Mouse (Mus musculus) heart, embryonic 12.5 days (tissue): ENCODE results near the gene Gramd1b. TPM values are rescaled to one million over a fixed set of nuclear protein-coding genes. Genes with fewer than 3 reads are reported as not detected.

ENCODE experiments used
- ATAC-seq: fragments of 200-750 bp; cut with Nextera tagmentation; 2 replicates; pipeline ENCODE4 v1.8.0; 2017; ENCODE audit warnings: moderate TSS enrichment, moderate library complexity; ENCODE audit not compliant: insufficient number of reproducible peaks, low FRiP score
- H3K27ac ChIP-seq: fragments of 300-500 bp; sonication (generic); 2 replicates; pipeline ENCODE4 v1.5.1; 2016; ENCODE audit warnings: mild to moderate bottlenecking, moderate library complexity; ENCODE audit not compliant: poor library complexity, severe bottlenecking
- H3K27me3 ChIP-seq: fragments of 300-500 bp; sonication (generic); replicated peaks from 2 replicates; pipeline ENCODE4 v1.6.1; 2016; ENCODE audit warnings: mild to moderate bottlenecking, moderate library complexity
- H3K36me3 ChIP-seq: fragments of 300-500 bp; sonication (generic); 2 replicates; pipeline ENCODE4 v1.6.1; 2016; ENCODE audit warnings: mild to moderate bottlenecking, moderate library complexity
- H3K4me1 ChIP-seq: fragments of 300-500 bp; sonication (generic); replicated peaks from 2 replicates; pipeline ENCODE4 v1.6.1; 2016; ENCODE audit warnings: mild to moderate bottlenecking
- H3K4me2 ChIP-seq: fragments of 300-500 bp; sonication (generic); 2 replicates; pipeline ENCODE4 v1.6.1; 2016; ENCODE audit warnings: mild to moderate bottlenecking, moderate library complexity
- H3K4me3 ChIP-seq: fragments of 300-500 bp; sonication (generic); 2 replicates; pipeline ENCODE4 v1.5.1; 2016; ENCODE audit warnings: mild to moderate bottlenecking
- H3K9ac ChIP-seq: fragments of 300-500 bp; sonication (generic); 2 replicates; pipeline ENCODE4 v1.6.1; 2016; ENCODE audit warnings: mild to moderate bottlenecking, moderate library complexity
- H3K9me3 ChIP-seq: fragments of 300-500 bp; sonication (generic); replicated peaks from 2 replicates; pipeline ENCODE4 v1.6.1; 2016; ENCODE audit warnings: mild to moderate bottlenecking, moderate library complexity
- WGBS: fragments of 180-500 bp; shearing (Covaris S2); methylation state at CpG from one replicate; pipeline ENCODE4 v1.1.7; 2016; 5-methylcytosine and 5-hydroxymethylcytosine counted together
- polyA plus RNA-seq: library from polyadenylated mRNA; unstranded; fragments of >200 nt; fragmentation: Nextera tagmentation; extraction: Ambion mirVana; gene quantifications from 2 replicates; pipeline ENCODE4 v1.2.1, GENCODE M21; 2016

Gramd1b gene
- polyA plus RNA-seq, 1 experiment from 2014 or later = 7.9 TPM

DNA sequence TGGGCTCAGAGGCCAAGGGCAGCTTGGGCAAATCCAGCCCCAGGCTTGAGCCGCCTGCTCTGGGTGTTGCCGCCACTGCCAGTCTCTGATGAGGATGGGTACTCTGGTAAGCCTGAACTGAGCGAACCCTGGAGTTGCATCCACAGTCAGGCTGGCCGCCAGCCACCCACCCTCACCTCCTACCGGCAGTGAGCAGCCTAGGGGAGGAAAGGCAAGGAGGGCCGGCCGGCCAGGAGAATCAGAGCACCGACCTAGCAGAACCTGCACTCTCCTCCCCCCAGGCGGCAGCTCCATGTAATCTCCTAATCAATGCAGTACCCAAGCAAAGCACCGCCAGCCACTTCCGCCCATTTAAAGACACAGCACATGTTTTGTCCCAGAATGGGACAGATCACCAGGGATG, 155.0 kb downstream of the Gramd1b start:
- Histone ChIP-seq H3K4me2 (peak overlapping the region; percentile 57), H3K27ac (no peak overlapping the region), H3K4me1 (peaks cover 38% of the 10 kb centered on the region), H3K9me3 (no peaks in the 10 kb centered on the region), H3K27me3 (peaks cover 7% of the 10 kb centered on the region; the same call in 1 of the 2 replicates), H3K4me3 (peak overlapping the region; percentile 11; the same call in 1 of the 2 replicates), H3K36me3 (no peaks in the 10 kb centered on the region), H3K9ac (peak overlapping the region; percentile 47)
- 7% methylated on average over 11 of the region's 11 CpGs for WGBS
- no peak; the same call in 1 of the 2 replicates for ATAC-seq

DNA sequence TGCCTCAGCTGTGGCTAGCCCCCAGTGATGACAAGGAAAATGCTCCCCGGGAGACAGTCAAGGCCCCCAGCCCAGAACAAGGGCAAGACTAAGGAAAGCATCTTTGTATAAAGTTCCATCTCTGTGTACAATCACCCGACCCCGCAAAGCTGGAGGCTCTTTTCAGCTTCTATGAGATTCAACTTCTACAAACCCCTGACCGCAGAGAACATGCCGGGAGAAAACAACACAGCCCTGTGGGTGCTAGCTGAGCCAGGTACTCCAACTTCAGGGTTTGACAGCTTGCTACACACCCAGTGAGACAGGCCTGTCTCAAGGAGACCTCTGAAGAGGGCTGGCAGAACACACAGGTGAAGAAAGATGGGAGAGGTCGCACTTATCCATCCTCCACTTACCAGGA, 155.7 kb downstream of the Gramd1b start:
- no peak for ATAC-seq
- Histone ChIP-seq H3K9ac (no peak overlapping the region), H3K4me2 (no peak overlapping the region), H3K36me3 (no peaks in the 10 kb centered on the region), H3K27me3 (peaks cover 7% of the 10 kb centered on the region; the same call in 1 of the 2 replicates), H3K9me3 (no peaks in the 10 kb centered on the region), H3K4me3 (no peak overlapping the region), H3K27ac (no peak overlapping the region), H3K4me1 (peaks cover 38% of the 10 kb centered on the region)
- 62% methylated on average over 6 of the region's 6 CpGs for WGBS

DNA sequence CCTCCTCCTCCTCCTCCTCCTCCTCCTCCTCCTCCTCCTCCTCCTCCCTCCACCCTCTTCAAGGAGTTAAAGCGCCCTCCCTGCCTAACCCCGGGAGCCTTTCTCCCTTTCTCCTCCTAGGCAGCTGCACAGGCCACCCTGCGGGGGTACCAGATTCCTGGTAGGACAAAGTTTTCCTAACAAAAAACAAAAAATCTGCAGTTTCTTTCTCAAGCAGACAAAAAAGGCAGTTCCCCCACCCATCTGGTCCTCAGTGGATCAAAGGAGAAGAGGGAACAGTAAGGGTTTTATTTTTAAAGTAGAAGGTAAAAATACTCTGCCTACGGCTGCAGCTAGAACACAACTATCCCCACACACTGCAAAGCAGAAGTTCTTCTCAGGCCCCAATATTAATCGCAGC, 156.2 kb downstream of the Gramd1b start:
- Histone ChIP-seq H3K27me3 (peaks cover 7% of the 10 kb centered on the region; the same call in 1 of the 2 replicates), H3K27ac (no peak overlapping the region), H3K4me2 (no peak overlapping the region), H3K4me3 (no peak overlapping the region), H3K9ac (no peak overlapping the region), H3K9me3 (no peaks in the 10 kb centered on the region), H3K4me1 (peaks cover 38% of the 10 kb centered on the region), H3K36me3 (no peaks in the 10 kb centered on the region)
- WGBS = 41% methylated on average over 4 of the region's 5 CpGs
- ATAC-seq = no peak

DNA sequence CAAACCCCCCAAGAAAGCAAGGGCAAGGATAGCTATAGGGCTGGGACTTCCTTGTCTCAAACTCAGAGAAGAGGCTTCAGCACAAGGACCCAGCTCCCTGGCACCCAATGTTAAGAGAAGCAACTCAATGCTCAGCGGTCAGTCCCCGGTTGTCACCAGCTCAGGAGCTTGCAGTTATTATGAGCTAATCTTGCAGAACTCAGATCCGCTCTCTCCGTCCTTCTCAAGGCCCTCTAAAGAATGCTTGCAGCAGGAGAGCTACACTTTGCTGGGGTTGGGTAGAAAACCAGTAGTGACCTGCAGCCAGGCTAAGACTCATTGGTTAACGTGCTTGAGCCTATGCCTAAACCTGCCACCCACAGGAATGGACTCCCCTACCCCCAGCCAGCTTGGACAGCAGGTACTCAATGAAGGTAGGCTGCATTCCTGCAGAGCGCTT, 156.6 kb downstream of the Gramd1b start:
- no peaks in the 10 kb centered on the region for H3K9me3 ChIP-seq
- 55% methylated on average over 6 of the region's 6 CpGs for WGBS
- ATAC-seq = no peak

DNA sequence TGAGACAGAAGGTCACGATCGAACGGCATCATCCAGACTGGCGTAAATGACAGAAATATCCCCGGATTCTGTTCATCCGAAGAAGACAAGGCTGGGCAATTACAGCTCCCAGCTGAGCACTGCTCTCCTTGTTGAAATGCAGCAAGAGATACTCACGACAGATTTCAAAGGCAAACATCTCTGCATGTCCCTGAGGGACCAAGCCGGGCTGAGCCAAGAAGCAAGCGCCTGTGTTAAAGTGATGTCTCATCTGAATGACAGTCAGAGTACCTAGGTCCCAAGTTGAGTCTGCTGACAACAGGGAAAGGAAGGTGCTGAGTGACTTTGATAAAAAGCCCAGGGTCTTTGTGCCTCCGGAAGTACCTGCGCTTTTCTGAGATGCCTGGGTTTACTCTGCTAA, 157.1 kb downstream of the Gramd1b start:
- Histone ChIP-seq H3K27ac (no peak overlapping the region), H3K4me2 (no peak overlapping the region), H3K27me3 (peaks cover 7% of the 10 kb centered on the region; the same call in 1 of the 2 replicates), H3K9me3 (no peaks in the 10 kb centered on the region), H3K9ac (no peak overlapping the region), H3K36me3 (no peaks in the 10 kb centered on the region), H3K4me1 (peaks cover 38% of the 10 kb centered on the region), H3K4me3 (no peak overlapping the region)
- ATAC-seq = no peak
- WGBS = 60% methylated on average over 11 of the region's 11 CpGs

More for the DNA sequence above, 156.6 kb downstream of the Gramd1b start:
- peaks cover 7% of the 10 kb centered on the region; the same call in 1 of the 2 replicates for H3K27me3 ChIP-seq
- peaks cover 38% of the 10 kb centered on the region for H3K4me1 ChIP-seq
- no peak overlapping the region for H3K4me3 ChIP-seq
- H3K27ac ChIP-seq = no peak overlapping the region
- no peak overlapping the region for H3K9ac ChIP-seq
- no peak overlapping the region for H3K4me2 ChIP-seq
- no peaks in the 10 kb centered on the region for H3K36me3 ChIP-seq

DNA sequence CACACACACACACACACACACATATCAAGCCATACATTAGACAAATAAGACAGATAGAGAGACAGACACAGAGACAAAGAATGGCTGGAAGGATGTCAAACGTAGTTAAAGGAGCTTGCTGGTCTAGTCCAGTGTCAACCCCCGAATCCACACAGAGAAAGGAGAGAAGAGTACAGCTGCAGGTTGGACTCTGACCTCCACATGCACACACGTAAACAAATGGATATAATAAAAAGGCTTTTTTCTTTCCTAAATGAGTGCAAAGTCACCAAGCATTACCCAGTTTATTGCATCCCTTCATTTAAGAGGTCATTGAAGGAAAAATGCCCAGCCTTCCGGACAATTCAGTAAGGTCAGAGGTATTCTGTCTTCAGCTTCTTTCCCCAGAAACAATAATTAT, 161.0 kb downstream of the Gramd1b start:
- no peak overlapping the region for H3K9ac ChIP-seq
- H3K36me3 ChIP-seq = no peaks in the 10 kb centered on the region
- no peak overlapping the region for H3K4me3 ChIP-seq
- no peaks in the 10 kb centered on the region for H3K9me3 ChIP-seq
- no peak overlapping the region for H3K27ac ChIP-seq
- peaks cover under 1% of the 10 kb centered on the region; the same call in 1 of the 2 replicates for H3K27me3 ChIP-seq
- H3K4me1 ChIP-seq = peaks cover 18% of the 10 kb centered on the region
- no peak for ATAC-seq
- no peak overlapping the region for H3K4me2 ChIP-seq
- WGBS = 77% methylated on average over 4 of the region's 4 CpGs

DNA sequence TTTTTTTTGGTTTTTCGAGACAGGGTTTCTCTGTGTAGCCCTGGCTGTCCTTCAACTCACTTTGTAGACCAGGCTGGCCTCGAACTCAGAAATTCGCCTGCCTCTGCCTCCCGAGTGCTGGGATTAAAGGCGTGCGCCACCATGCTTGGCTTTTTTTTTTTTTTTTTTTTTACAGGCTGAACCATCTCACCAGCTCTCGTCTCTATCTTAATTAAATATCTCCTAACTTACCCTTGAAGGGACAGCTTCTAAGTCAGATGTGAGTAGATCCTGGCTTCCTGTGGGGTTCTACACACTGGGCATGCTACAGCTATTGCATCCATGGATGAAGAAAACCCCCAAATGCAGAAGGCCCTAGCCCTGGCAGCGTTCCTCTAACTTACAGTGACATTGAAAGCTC, 164.4 kb downstream of the Gramd1b start:
- no peak overlapping the region for H3K4me2 ChIP-seq
- H3K36me3 ChIP-seq = no peaks in the 10 kb centered on the region
- no peak overlapping the region for H3K4me3 ChIP-seq
- 84% methylated on average over 8 of the region's 8 CpGs for WGBS
- ATAC-seq = no peak
- H3K27me3 ChIP-seq = no peaks in the 10 kb centered on the region
- no peaks in the 10 kb centered on the region for H3K9me3 ChIP-seq
- peaks cover 8% of the 10 kb centered on the region for H3K4me1 ChIP-seq
- no peak overlapping the region for H3K27ac ChIP-seq
- no peak overlapping the region for H3K9ac ChIP-seq

DNA sequence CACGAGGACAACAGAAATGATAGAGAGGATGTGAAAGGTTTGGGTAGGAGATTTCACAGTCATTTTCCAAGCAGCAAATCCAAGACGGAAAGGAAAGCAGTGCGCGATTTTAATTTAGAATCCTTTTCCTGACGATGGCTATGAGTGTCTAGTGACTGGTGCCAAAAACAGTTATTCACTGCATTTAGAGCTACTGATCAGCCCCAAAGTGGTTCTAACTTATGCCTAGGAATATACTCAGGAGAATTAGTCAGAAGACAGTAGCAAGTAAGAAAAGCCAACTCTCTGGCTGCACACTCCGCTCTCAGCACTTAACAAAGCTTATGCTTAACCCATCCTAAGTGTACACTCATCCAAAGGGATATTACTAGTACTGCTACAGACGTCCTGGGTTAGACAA, 166.9 kb downstream of the Gramd1b start:
- H3K4me3 ChIP-seq = no peak overlapping the region
- no peak overlapping the region for H3K9ac ChIP-seq
- H3K36me3 ChIP-seq = no peaks in the 10 kb centered on the region
- peaks cover 8% of the 10 kb centered on the region for H3K4me1 ChIP-seq
- 72% methylated on average over 7 of the region's 7 CpGs for WGBS
- no peak overlapping the region for H3K27ac ChIP-seq
- no peak for ATAC-seq
- no peaks in the 10 kb centered on the region for H3K9me3 ChIP-seq
- H3K4me2 ChIP-seq = no peak overlapping the region
- no peaks in the 10 kb centered on the region for H3K27me3 ChIP-seq

DNA sequence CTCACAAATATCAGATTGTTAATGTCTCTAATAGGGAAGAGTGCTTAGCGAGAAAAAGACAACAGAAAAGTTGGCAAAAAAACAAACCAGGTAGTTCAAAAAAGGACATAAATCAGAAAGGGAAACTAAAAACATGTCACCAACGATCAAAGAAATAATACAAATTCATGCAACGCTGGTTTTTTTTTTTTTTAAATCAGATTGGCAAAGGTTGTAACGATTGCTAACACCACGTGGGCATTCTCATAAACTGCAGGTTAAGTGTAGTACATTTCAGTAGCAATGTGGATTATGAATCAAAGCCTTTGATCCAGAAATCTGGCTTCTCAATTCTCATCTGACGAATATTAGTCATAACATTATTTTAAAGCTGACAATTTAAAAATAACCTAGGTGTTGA, 169.2 kb downstream of the Gramd1b start:
- no peaks in the 10 kb centered on the region for H3K9me3 ChIP-seq
- ATAC-seq = no peak
- no peak overlapping the region for H3K9ac ChIP-seq
- no peak overlapping the region for H3K4me3 ChIP-seq
- H3K27ac ChIP-seq = no peak overlapping the region
- H3K27me3 ChIP-seq = no peaks in the 10 kb centered on the region
- H3K36me3 ChIP-seq = no peaks in the 10 kb centered on the region
- no peak overlapping the region for H3K4me2 ChIP-seq
- peaks cover 30% of the 10 kb centered on the region for H3K4me1 ChIP-seq
- 81% methylated on average over 6 of the region's 6 CpGs for WGBS

DNA sequence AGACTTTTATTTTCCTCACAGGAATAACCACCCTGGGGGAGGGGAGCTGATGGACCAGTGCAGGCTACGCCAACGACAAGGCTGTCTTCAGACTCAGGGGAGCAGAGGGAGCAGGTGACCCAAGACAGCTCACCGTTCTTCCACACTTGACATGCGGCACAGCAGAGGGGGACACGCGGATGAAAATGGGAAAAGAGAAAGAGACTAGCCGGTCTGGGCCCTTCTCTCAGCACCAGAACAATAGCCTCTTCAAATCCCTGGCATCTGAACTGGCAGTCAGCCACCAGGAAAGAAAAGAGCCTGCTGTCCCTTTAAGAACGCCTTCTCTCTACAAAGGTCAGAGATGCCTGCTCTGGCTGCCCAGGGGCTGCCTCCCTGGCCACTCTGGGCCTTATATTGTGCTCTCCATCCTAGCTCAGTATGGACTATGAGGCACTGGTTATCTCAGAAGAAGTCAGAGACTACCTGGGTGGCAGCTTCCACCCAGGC, 172.7 kb downstream of the Gramd1b start:
- no peak overlapping the region for H3K4me3 ChIP-seq
- H3K9me3 ChIP-seq = no peaks in the 10 kb centered on the region
- H3K9ac ChIP-seq = no peak overlapping the region
- no peaks in the 10 kb centered on the region for H3K36me3 ChIP-seq
- WGBS = 68% methylated on average over 8 of the region's 8 CpGs
- H3K4me2 ChIP-seq = no peak overlapping the region
- H3K27ac ChIP-seq = no peak overlapping the region
- H3K4me1 ChIP-seq = peaks cover 22% of the 10 kb centered on the region
- no peaks in the 10 kb centered on the region for H3K27me3 ChIP-seq
- ATAC-seq = 0 out of 2 replicates have a peak, but pooled peaks have one; percentile 29

DNA sequence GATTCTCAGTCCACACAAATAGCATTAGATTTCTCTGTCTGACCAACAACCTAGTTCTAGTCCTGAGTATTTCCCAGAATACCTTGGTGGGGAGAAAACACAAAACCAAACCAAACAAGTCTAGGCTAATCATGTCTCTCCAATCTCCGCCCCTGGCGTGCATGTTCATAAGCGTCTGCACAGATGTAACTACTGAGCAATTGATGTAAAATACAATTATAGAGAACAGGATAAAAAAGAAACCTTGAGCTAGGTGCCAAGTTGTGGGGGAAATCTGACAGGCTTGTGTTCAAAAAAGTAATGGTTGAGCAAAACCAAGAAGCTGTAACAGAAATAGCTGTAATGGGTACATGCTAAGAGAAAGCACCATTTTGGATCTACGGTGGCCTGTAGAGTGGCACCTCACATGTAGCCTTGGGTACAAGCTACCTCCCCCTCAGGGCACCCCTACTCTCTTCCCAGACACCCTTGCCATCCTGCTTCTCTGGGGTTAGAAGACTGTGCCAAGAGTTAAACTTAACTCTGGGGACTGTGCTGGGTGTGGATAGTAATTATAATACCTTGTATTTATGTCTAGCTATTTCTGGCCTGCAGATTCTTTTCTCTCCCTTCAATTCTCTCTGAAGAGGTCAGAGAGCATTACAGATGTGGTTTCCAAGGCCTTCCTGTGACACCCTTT, 174.3 kb downstream of the Gramd1b start:
- Histone ChIP-seq H3K4me3 (no peak overlapping the region), H3K27me3 (no peaks in the 10 kb centered on the region), H3K9ac (no peak overlapping the region), H3K36me3 (no peaks in the 10 kb centered on the region), H3K27ac (no peak overlapping the region), H3K4me2 (no peak overlapping the region), H3K4me1 (peaks cover 22% of the 10 kb centered on the region), H3K9me3 (no peaks in the 10 kb centered on the region)
- 90% methylated on average over 4 of the region's 4 CpGs for WGBS
- no peak for ATAC-seq
